ENCODE assay signal across 8 mouse cellular contexts in genomic region chr8:122853340-122853771, GRCm38 (mm10). TPM values are rescaled to one million over a fixed set of nuclear protein-coding genes. Genes with fewer than 3 reads are reported as not detected.
DNase-seq lines count a peak whose midpoint lies in the region; ATAC-seq lines count a peak whose summit lies in the region.
"Had no signal": no experiment of that assay in that cellular context is flagged by ENCODE, and none has a peak within 500 bp of the region (broad histone marks: within the 10 kb centered on the region; RNA-seq: fewer than 3 reads in every experiment).

No protein-coding gene starts in this region.

- WGBS in hindbrain, embryonic 13.5 days, result 6% methylated on average over 11 of the region's 11 CpGs
- 8% methylated on average over 11 of the region's 11 CpGs for WGBS in neural tube, embryonic 14.5 days

- no peaks in the 10 kb centered on the region for H3K9me3 ChIP-seq in hindbrain, embryonic 13.5 days
- H3K9me3 ChIP-seq in neural tube, embryonic 14.5 days (ENCODE audit: control insufficient read depth, low read length), result no peaks in the 10 kb centered on the region
- H3K9me3 ChIP-seq: heart, embryonic 15.5 days had no signal

- peak; percentile 43 for ATAC-seq in hindbrain, embryonic 13.5 days (ENCODE audit: low FRiP score)
- ATAC-seq in neural tube, embryonic 14.5 days (ENCODE audit: low read depth), result peak; percentile 63

- H3K4me1 ChIP-seq in hindbrain, embryonic 13.5 days (replicated peaks), result peaks cover 18% of the 10 kb centered on the region
- no peaks in the 10 kb centered on the region for H3K4me1 ChIP-seq in neural tube, embryonic 14.5 days (ENCODE audit: control insufficient read depth, insufficient read depth, low read length)

- H3K4me3 ChIP-seq in hindbrain, embryonic 13.5 days, result no peak overlapping the region
- no peak overlapping the region for H3K4me3 ChIP-seq in neural tube, embryonic 14.5 days (ENCODE audit: low read depth, low read length)
- H3K4me3 ChIP-seq: heart, embryonic 15.5 days had no signal

- H3K27me3 ChIP-seq in hindbrain, embryonic 13.5 days, result peaks cover 25% of the 10 kb centered on the region
- no peaks in the 10 kb centered on the region for H3K27me3 ChIP-seq in neural tube, embryonic 14.5 days (ENCODE audit: control insufficient read depth, insufficient read depth, low read length)

- H3K27ac ChIP-seq in hindbrain, embryonic 13.5 days, result no peak overlapping the region
- H3K27ac ChIP-seq in neural tube, embryonic 14.5 days (ENCODE audit: low read depth, low read length), result no peak overlapping the region
- H3K27ac ChIP-seq: heart, embryonic 15.5 days had no signal

- 0 out of 2 replicates have a peak overlapping the region, but pooled peaks have one; percentile 9 for H3K9ac ChIP-seq in hindbrain, embryonic 13.5 days
- no peak overlapping the region for H3K9ac ChIP-seq in neural tube, embryonic 14.5 days (replicated peaks; ENCODE audit: low read depth, low read length)
- H3K9ac ChIP-seq: heart, embryonic 15.5 days had no signal

- peak overlapping the region; percentile 1; the same call in 1 of the 2 replicates for H3K4me2 ChIP-seq in hindbrain, embryonic 13.5 days
- no peak overlapping the region for H3K4me2 ChIP-seq in neural tube, embryonic 14.5 days (ENCODE audit: low read depth, low read length)
- H3K4me2 ChIP-seq: heart, embryonic 15.5 days had no signal

- no peaks in the 10 kb centered on the region for H3K36me3 ChIP-seq in hindbrain, embryonic 13.5 days
- H3K36me3 ChIP-seq in neural tube, embryonic 14.5 days (ENCODE audit: control insufficient read depth, insufficient read depth, low read length), result no peaks in the 10 kb centered on the region
- H3K36me3 ChIP-seq: heart, embryonic 15.5 days had no signal

- peak; percentile 37 for DNase-seq in right cerebral cortex, postnatal 14 days
- DNase-seq in right cerebral cortex, postnatal 36 days (ENCODE audit: low spot score in 2 of 2), result no peak
- peak; percentile 58 for DNase-seq in embryo, embryonic 9.5 days (ENCODE audit: extremely low spot score)
- DNase-seq in spleen, postnatal 4 days (ENCODE audit: low spot score in 2 of 2), result no peak
- DNase-seq in heart, adult 9 months (ENCODE audit: low spot score in 2 of 2), result no peak

RNA-seq across cellular contexts. Expression of gene Cdh15, which starts 5.6 kb away (rescaled TPM):
- 1.5 and 1.8 TPM in 2 replicates for polyA plus RNA-seq in hindbrain, embryonic 13.5 days (2015; fragmentation: Nextera tagmentation; extraction: Ambion mirVana)
- 1.4 and 2.2 TPM in 2 replicates for polyA plus RNA-seq in neural tube, embryonic 14.5 days (2014; fragmentation: Nextera tagmentation; extraction: Ambion mirVana)

Comparison
In these comparisons a context has a peak if more than half of its experiments do, and no peak if none do; other contexts are left out.
1. DNase-seq: peak in right cerebral cortex, postnatal 14 days (single experiment) and embryo, embryonic 9.5 days (single experiment); none in right cerebral cortex, postnatal 36 days (0 of 2), spleen, postnatal 4 days (0 of 2) and heart, adult 9 months (0 of 2).